Mouse (Mus musculus): ENCODE measurements around the gene Hist1h4h. TPM values are rescaled to one million over a fixed set of nuclear protein-coding genes. Genes with fewer than 3 reads are reported as not detected.

Gene Hist1h4h
- polyA plus RNA-seq, 2 experiments = 5.3 to 24.1 TPM

DNA sequence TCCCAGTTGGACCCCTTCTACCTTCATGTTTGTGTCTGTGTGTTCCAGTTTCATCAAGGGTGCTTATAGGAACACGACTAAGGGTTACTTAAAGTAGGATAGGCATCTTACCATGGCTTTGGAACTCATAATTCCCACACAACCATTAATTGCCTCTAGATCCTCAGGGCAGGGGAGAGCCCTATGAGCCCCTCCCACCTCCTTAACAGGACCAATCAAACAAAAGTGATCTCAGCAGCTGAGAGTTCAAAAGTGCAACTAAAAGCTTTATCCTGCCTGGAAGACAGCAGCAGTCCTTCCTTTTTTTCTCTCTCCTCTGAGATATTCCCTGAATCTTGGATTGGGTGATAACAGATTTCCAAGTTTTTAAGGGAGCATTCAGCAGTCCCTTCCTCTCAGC is 20.7 kb upstream of the Hist1h4h start:
- no peak overlapping the region for H3K4me2 ChIP-seq (ENCODE audit: low read depth)
- no peak overlapping the region for H3K27ac ChIP-seq
- H3K9ac ChIP-seq (replicated peaks) = no peak overlapping the region
- H3K4me3 ChIP-seq (ENCODE audit: insufficient read depth in 1 of 2, low read depth in 2 of 2, low read length in 2 of 2) = no peak overlapping the region
- H3K27me3 ChIP-seq (ENCODE audit: control insufficient read depth, insufficient read depth, low read length) = no peaks in the 10 kb centered on the region
- peaks cover 16 to 18% of the 10 kb centered on the region in 2 experiments for H3K4me1 ChIP-seq (replicated peaks; ENCODE audit: control insufficient read depth in 2 of 2, insufficient read depth in 2 of 2, low read length in 1 of 2)
- no peaks in the 10 kb centered on the region for H3K9me3 ChIP-seq (ENCODE audit: control insufficient read depth, low read length)
- 39% methylated on average over 1 of the region's 1 CpGs for WGBS (ENCODE audit: insufficient replicate concordance)
- ATAC-seq (ENCODE audit: insufficient read depth) (no peak), DNase-seq (ENCODE audit: low read depth in 3 of 3, low spot score in 3 of 3) (no peak)
- H3K36me3 ChIP-seq (replicated peaks; ENCODE audit: control insufficient read depth, insufficient read depth, low read depth) = no peaks in the 10 kb centered on the region
- no peak for TF ChIP-seq CTCF (IDR thresholded peaks at IDR 0.05; ENCODE audit: low read depth)
- TF ChIP-seq EP300 (IDR thresholded peaks at IDR 0.05; ENCODE audit: low read depth) = no peak

DNA sequence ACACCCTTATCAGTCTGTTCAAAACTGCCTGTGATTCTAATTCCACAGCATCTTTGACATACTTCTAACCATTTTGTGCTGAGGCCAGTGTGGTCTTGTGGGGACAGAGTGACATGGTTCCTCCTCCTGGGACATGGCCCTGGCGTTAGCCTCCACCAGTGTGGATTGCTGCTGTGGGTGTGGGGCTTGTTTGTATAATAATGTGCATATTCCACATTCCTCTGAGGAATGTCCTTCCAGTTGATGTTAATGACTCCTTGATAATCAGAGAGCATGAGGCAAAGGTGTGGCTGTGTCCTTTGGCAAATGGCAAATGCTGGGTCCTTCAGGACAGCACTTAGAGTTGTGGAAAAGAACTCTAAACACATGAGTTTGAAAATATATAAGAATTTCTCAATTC is 17.3 kb upstream of the Hist1h4h start:
- ATAC-seq (ENCODE audit: insufficient read depth) (no peak), DNase-seq (ENCODE audit: low read depth in 3 of 3, low spot score in 3 of 3) (no peak)
- H3K4me3 ChIP-seq (ENCODE audit: insufficient read depth in 1 of 2, low read depth in 2 of 2, low read length in 2 of 2) = no peak overlapping the region
- no peak overlapping the region for H3K27ac ChIP-seq
- H3K9ac ChIP-seq (replicated peaks) = no peak overlapping the region
- no peaks in the 10 kb centered on the region for H3K27me3 ChIP-seq (ENCODE audit: control insufficient read depth, insufficient read depth, low read length)
- no peak overlapping the region for H3K4me2 ChIP-seq (ENCODE audit: low read depth)
- 81% methylated on average over 1 of the region's 1 CpGs for WGBS (ENCODE audit: insufficient replicate concordance)
- H3K4me1 ChIP-seq (replicated peaks; ENCODE audit: control insufficient read depth in 2 of 2, insufficient read depth in 2 of 2, low read length in 1 of 2) = peaks cover 0 to 10% of the 10 kb centered on the region in 2 experiments; a peak in 2 of 4 replicates
- H3K36me3 ChIP-seq (replicated peaks; ENCODE audit: control insufficient read depth, insufficient read depth, low read depth) = no peaks in the 10 kb centered on the region
- TF ChIP-seq CTCF (IDR thresholded peaks at IDR 0.05; ENCODE audit: low read depth) (no peak), EP300 (IDR thresholded peaks at IDR 0.05; ENCODE audit: low read depth) (no peak)
- H3K9me3 ChIP-seq (ENCODE audit: control insufficient read depth, low read length) = no peaks in the 10 kb centered on the region

DNA sequence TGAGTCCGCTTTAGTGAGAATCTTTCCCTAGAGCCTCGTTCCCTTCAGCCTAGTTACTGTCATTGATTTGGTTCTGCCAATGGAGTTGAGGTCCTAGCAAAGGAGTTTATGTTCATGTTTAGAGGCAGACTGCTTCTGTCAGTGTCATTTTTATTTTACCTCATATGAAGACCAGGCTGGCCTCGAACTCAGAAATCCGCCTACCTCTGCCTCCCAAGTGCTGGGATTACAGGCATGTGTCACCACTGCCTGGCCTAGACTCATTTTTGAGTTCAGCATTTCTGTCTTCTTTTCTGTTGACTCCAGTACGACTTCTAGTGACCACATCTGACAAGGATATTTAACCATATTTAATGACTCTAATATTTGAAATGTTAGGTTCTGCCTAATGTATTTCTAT is 15.6 kb upstream of the Hist1h4h start:
- Histone ChIP-seq H3K27ac (no peak overlapping the region), H3K4me2 (ENCODE audit: low read depth) (no peak overlapping the region), H3K27me3 (ENCODE audit: control insufficient read depth, insufficient read depth, low read length) (no peaks in the 10 kb centered on the region), H3K4me3 (ENCODE audit: insufficient read depth in 1 of 2, low read depth in 2 of 2, low read length in 2 of 2) (no peak overlapping the region), H3K36me3 (replicated peaks; ENCODE audit: control insufficient read depth, insufficient read depth, low read depth) (no peaks in the 10 kb centered on the region), H3K9ac (replicated peaks) (no peak overlapping the region), H3K4me1 (replicated peaks; ENCODE audit: control insufficient read depth in 2 of 2, insufficient read depth in 2 of 2, low read length in 1 of 2) (peaks cover 0 to 18% of the 10 kb centered on the region in 2 experiments; a peak in 3 of 4 replicates), H3K9me3 (ENCODE audit: control insufficient read depth, low read length) (no peaks in the 10 kb centered on the region)
- 62% methylated on average over 5 of the region's 5 CpGs for WGBS (ENCODE audit: insufficient replicate concordance)
- TF ChIP-seq CTCF (IDR thresholded peaks at IDR 0.05; ENCODE audit: low read depth) (no peak), EP300 (IDR thresholded peaks at IDR 0.05; ENCODE audit: low read depth) (no peak)
- ATAC-seq (ENCODE audit: insufficient read depth) (no peak), DNase-seq (ENCODE audit: low read depth in 3 of 3, low spot score in 3 of 3) (no peak)

GRCm38 (mm10) chr13:23515826-23516620 is 14.8 kb upstream of the Hist1h4h start:
- Histone ChIP-seq H3K36me3 (replicated peaks; ENCODE audit: control insufficient read depth, insufficient read depth, low read depth) (no peaks in the 10 kb centered on the region), H3K4me1 (replicated peaks; ENCODE audit: control insufficient read depth in 2 of 2, insufficient read depth in 2 of 2, low read length in 1 of 2) (peaks cover 3 to 19% of the 10 kb centered on the region in 2 experiments), H3K9ac (replicated peaks) (peak overlapping the region; percentile 50), H3K27me3 (ENCODE audit: control insufficient read depth, insufficient read depth, low read length) (no peaks in the 10 kb centered on the region), H3K4me2 (ENCODE audit: low read depth) (peak overlapping the region; percentile 99), H3K9me3 (ENCODE audit: control insufficient read depth, low read length) (no peaks in the 10 kb centered on the region), H3K4me3 (ENCODE audit: insufficient read depth in 1 of 2, low read depth in 2 of 2, low read length in 2 of 2) (peak overlapping the region; percentile 39 to 64; a peak in 3 of 4 replicates), H3K27ac (no peak overlapping the region)
- ATAC-seq (ENCODE audit: insufficient read depth) (no peak), DNase-seq (ENCODE audit: low read depth in 3 of 3, low spot score in 3 of 3) (no peak)
- TF ChIP-seq EP300 (IDR thresholded peaks at IDR 0.05; ENCODE audit: low read depth) = no peak
- no peak for TF ChIP-seq CTCF (IDR thresholded peaks at IDR 0.05; ENCODE audit: low read depth)
- 52% methylated on average over 15 of the region's 15 CpGs for WGBS (ENCODE audit: insufficient replicate concordance)

DNA sequence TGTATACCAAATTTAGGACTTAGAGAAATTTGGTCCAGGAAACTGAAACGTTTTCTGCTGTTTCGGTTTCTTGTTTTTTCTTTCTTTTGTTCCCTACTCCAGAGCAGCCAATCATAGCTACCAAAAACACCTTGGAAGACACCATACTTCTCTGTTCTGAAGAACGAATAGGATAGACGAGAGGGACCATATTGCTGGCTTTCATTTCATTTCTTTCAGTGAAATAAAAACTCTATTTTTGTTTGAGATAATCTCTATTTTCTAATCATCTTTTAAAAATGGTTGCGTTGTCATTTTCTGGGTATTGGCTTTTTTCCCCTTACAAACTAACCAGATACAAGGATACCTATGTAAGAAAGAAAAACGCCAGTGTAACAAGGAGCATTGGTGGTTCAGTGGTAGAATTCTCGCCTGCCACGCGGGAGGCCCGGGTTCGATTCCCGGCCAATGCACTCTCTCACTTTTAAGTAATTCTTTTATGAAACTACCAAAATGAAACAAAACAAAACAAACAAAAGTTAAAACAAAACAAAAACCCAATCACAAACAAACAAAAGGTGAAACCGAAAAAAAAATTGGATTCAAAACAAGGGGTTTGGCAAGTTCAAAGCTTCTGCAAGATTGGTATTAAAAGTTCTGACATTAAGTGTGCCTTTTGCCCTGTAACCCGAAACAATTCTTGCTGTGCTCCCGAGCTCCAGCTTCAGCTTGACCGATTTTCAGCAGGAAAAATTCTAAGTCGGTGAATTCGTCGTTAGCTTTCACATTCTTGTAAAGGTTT is 13.8 kb upstream of the Hist1h4h start:
- H3K9me3 ChIP-seq (ENCODE audit: control insufficient read depth, low read length) = no peaks in the 10 kb centered on the region
- TF ChIP-seq CTCF (IDR thresholded peaks at IDR 0.05; ENCODE audit: low read depth) (no peak), EP300 (IDR thresholded peaks at IDR 0.05; ENCODE audit: low read depth) (peak; percentile 51)
- H3K4me1 ChIP-seq (replicated peaks; ENCODE audit: control insufficient read depth in 2 of 2, insufficient read depth in 2 of 2, low read length in 1 of 2) = peaks cover 7 to 17% of the 10 kb centered on the region in 2 experiments
- no peaks in the 10 kb centered on the region for H3K36me3 ChIP-seq (replicated peaks; ENCODE audit: control insufficient read depth, insufficient read depth, low read depth)
- H3K4me3 ChIP-seq (ENCODE audit: insufficient read depth in 1 of 2, low read depth in 2 of 2, low read length in 2 of 2) = peak overlapping the region; percentile 64 to 76
- H3K27ac ChIP-seq = peak overlapping the region; percentile 77
- under 1% methylated on average over 19 of the region's 19 CpGs for WGBS (ENCODE audit: insufficient replicate concordance)
- H3K27me3 ChIP-seq (ENCODE audit: control insufficient read depth, insufficient read depth, low read length) = no peaks in the 10 kb centered on the region
- peak overlapping the region; percentile 66 for H3K9ac ChIP-seq (replicated peaks)
- DNase-seq (ENCODE audit: low read depth in 3 of 3, low spot score in 3 of 3) (peak in 1 of 3 experiments; percentile 67), ATAC-seq (ENCODE audit: insufficient read depth) (peak; percentile 64)
- H3K4me2 ChIP-seq (ENCODE audit: low read depth) = peak overlapping the region; percentile 99
